Mouse (Mus musculus): Measurements from ENCODE around the gene Hnrnpl.

DNA sequence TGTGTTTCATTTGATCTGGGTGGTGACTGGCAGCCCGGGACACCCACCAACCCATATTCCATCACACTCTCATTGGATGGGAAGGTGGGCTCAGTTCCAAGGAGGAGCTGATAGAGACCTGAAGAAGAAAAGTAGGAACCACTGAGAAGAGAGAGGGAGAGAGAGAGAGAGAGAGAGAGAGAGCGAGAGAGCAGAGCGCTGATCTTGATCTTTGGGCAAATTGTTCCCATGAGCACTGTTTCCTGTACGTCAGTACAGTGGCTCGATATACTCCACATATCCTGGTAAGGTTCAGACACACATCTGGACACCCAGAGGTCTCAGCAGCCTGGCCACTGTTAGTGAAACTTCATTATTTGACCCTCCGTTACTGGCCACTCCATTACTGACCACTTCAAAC, 55.2 kb downstream of the Hnrnpl start, which contains the start of gene Lgals7:
- TF ChIP-seq CTCF (IDR thresholded peaks at IDR 0.05; ENCODE audit: low read depth, low read length) (no peak), POLR2A (IDR thresholded peaks at IDR 0.05; ENCODE audit: borderline replicate concordance, low read depth, low read length) (no peak)

All from bone marrow macrophage, adult 2 months (primary cell).